Mouse (Mus musculus) lung, adult 2 months (tissue): ENCODE measurements around the gene Wdr73. TPM values are rescaled to one million over a fixed set of nuclear protein-coding genes. Genes with fewer than 3 reads are reported as not detected.
A peak's percentile ranks its signal among the peaks of the same experiment; 100 is the strongest.

Experiments
- DNase-seq: peaks from one replicate; pipeline ENCODE4 v3.0.0; 2022
- H3K4me1 ChIP-seq: fragments of 200-500 bp; 2 replicates; pipeline ENCODE4 v1.6.1; 2011; ENCODE audit warnings: low read length; ENCODE audit not compliant: control insufficient read depth, insufficient read depth
- H3K4me3 ChIP-seq: fragments of 200-500 bp; replicated peaks from 2 replicates; pipeline ENCODE3; 2011; ENCODE audit warnings: low read depth, mild to moderate bottlenecking, control low read depth, low read length; ENCODE audit errors: extremely low read depth
- CTCF ChIP-seq: fragments of 200-500 bp; IDR thresholded peaks from 2 replicates; pipeline ENCODE4 v1.5.1; 2011; ENCODE audit warnings: mild to moderate bottlenecking, low read length, control low read depth; ENCODE audit not compliant: insufficient read depth
- POLR2A ChIP-seq: fragments of 200-500 bp; IDR thresholded peaks from 2 replicates; pipeline ENCODE4 v1.6.1; 2011; ENCODE audit warnings: low read depth, mild to moderate bottlenecking, control low read depth, low read length, borderline replicate concordance; ENCODE audit errors: extremely low read depth
- WGBS: fragments of 180-500 bp; shearing (Covaris S2); methylation state at CpG from one replicate; pipeline ENCODE4 v1.1.7; 2018; 5-methylcytosine and 5-hydroxymethylcytosine counted together
- polyA plus RNA-seq: library from polyadenylated mRNA; depleted of rRNA; stranded (reverse); fragments of >200 nt; gene quantifications from 2 replicates; pipeline ENCODE4 v1.2.3, GENCODE M21; 2012

The Wdr73 gene
- polyA plus RNA-seq, 1 experiment = 14.7 TPM

DNA sequence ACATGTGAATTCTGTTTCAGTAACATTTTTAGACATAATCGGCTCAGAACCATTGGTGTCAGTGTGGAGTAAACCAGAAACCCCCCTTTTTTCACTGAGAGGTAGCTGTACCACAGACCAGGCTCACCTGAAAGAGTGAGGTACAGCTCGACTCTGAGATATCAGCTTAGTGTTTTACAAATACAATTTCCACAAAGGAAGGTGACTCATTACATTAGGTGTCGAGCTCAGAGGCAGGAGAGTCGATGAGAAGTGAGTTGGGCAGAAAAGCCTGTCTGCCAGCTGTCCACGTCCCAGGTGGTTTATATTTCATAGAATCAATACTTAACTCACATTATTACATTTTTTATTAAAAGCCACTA, 18.6 kb upstream of the Wdr73 start:
- no peak for DNase-seq
- H3K4me3 ChIP-seq = no peak overlapping the region
- H3K4me1 ChIP-seq = no peaks in the 10 kb centered on the region; the same call in 1 of the 2 replicates
- TF ChIP-seq POLR2A = no peak
- TF ChIP-seq CTCF = no peak
- WGBS = 73% methylated on average over 5 of the region's 5 CpGs

DNA sequence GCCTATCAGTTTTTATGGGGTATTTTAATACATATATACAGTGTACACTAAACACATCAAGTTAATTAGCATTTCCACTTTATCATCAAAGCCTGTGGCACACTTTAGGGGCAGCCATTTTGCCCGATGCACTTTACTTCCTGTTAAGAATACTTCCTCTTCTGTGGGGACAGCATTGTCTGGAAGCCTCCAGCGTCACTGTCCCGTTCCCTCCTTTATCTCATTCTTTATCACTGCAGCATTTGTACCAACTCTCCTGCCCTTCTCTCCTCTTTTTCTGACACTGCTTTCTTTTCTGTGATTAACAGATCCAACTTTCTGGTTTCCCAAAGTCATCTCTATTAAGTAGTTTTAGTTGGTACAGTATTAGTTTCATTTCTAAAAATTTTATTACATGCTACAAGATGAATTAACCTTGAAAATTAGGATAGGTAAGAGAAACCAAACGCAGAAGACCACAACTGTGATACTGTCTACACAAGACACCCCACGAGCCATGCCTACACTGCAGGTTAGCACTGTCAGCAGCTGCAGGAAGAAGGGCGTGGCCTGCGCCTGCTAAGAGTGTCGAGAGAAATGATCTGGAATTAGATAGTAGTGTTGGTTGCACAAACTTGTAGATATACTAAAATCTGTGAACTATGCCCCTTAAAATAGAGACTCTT, 18.0 kb upstream of the Wdr73 start:
- Histone ChIP-seq H3K4me1 (no peaks in the 10 kb centered on the region; the same call in 1 of the 2 replicates), H3K4me3 (no peak overlapping the region)
- TF ChIP-seq POLR2A = no peak
- no peak for TF ChIP-seq CTCF
- WGBS = 47% methylated on average over 8 of the region's 8 CpGs
- no peak for DNase-seq

DNA sequence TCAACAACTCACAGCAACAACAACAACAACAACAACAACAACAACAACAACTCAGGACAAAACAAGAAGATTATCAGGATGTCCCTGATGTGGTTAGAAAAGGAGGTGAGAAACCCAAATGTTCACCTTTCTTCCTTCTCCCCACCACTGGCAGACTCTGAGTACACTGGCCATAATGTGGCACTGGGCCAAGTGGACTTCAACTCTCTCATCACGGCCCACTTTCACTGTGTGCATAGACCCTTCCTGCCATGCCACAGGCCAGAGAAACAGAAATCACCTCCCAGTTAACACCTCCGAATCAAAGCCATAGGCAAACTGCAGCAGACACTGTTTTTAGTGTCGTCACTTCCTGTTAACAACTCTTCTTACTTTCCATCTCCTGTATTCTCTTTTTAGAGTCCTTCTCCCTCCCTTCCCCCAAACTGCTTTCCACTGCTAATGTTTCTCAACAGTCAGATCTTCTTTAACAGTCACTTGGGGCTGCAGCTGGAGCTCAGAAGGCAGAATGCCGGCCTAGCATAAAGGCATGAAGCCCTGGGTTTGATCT, 16.9 kb upstream of the Wdr73 start:
- 67% methylated on average over 4 of the region's 4 CpGs for WGBS

DNA sequence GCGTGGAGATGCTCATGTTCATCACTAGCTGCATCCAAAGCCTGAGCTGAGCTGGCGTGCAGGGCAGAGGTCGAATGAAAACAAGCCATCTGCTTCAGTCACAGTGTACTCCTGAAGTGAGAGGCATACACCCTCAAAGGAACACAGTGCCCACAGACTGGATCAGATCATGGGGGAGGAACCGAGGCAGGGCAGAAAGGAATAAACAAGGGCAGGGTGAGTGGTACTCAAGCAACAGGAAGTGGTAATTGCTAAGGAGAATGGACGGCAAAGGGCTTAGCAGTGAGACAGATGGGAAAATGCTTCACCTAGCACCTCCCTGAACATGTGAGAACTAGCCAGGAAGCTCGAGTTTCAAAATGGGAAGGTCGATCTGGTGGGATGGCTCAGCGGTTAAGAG, 11.4 kb upstream of the Wdr73 start:
- Histone ChIP-seq H3K4me3 (no peak overlapping the region), H3K4me1 (no peaks in the 10 kb centered on the region)
- DNase-seq = no peak
- no peak for TF ChIP-seq POLR2A
- TF ChIP-seq CTCF = no peak
- 71% methylated on average over 8 of the region's 8 CpGs for WGBS

More for the DNA sequence above, 16.9 kb upstream of the Wdr73 start:
- no peak for DNase-seq
- Histone ChIP-seq H3K4me3 (no peak overlapping the region), H3K4me1 (no peaks in the 10 kb centered on the region; the same call in 1 of the 2 replicates)
- TF ChIP-seq CTCF (no peak), POLR2A (no peak)

DNA sequence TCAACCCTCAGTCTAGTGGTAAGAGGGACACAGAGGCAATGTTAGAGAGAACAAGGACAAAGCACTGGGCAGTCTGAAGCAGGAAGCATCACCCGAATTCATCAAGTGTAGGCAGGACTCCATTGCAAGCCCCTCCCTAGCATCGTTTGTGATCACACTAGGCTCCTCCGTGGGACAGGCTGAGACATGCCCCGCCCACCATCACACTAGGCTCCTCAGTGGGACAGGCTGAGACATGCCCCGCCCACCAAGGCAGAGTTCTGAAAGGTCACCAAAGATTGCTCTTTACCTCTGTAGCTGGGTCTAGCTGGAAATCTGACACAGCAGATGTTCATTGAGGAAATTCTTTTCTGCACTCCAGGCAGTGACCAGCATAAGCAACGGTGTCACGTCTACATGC, 10.0 kb upstream of the Wdr73 start:
- no peak overlapping the region for H3K4me3 ChIP-seq
- H3K4me1 ChIP-seq = no peaks in the 10 kb centered on the region
- TF ChIP-seq CTCF (no peak), POLR2A (no peak)
- 70% methylated on average over 7 of the region's 7 CpGs for WGBS
- DNase-seq = no peak

DNA sequence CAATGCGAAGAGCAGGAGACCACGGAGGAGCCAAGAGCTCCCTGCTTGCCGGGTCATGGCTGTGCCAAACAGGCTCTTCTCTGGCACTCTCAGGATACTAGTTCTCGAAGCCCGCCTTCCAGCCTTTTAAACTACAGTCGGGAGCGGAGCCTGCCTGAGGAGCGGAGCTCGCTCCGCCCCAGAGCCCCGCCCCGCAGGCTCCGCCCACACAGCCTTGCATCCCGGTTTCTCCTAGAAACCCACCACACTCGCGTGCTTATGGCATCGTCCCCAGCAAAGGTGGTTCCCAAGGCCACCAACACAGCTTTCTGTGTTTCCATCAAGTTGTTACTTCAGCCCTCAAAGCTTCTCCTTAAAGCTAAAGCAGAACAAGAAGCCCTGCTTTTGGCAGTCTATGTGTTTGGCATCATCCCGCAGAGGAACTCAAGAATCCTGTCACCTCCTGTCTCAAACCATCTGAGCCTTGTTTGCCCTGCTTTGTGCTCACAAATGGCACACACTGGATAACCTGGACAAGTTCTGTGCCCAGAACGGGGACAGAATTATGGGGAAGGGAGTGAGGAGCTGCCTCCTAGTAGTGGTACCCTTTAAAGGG, 3.9 kb upstream of the Wdr73 start, which contains the start of gene Nmb:
Gene Nmb, minus strand, starts transcription at position 156 of the 595 bp plus-strand sequence.
- DNase-seq = peak; percentile 64
- WGBS = 3% methylated on average over 19 of the region's 19 CpGs
- no peak for TF ChIP-seq CTCF
- no peak for TF ChIP-seq POLR2A
- H3K4me3 ChIP-seq = peak within 1 kb of the TSS; percentile 66
- H3K4me1 ChIP-seq = peaks cover 6% of the 10 kb centered on the region

DNA sequence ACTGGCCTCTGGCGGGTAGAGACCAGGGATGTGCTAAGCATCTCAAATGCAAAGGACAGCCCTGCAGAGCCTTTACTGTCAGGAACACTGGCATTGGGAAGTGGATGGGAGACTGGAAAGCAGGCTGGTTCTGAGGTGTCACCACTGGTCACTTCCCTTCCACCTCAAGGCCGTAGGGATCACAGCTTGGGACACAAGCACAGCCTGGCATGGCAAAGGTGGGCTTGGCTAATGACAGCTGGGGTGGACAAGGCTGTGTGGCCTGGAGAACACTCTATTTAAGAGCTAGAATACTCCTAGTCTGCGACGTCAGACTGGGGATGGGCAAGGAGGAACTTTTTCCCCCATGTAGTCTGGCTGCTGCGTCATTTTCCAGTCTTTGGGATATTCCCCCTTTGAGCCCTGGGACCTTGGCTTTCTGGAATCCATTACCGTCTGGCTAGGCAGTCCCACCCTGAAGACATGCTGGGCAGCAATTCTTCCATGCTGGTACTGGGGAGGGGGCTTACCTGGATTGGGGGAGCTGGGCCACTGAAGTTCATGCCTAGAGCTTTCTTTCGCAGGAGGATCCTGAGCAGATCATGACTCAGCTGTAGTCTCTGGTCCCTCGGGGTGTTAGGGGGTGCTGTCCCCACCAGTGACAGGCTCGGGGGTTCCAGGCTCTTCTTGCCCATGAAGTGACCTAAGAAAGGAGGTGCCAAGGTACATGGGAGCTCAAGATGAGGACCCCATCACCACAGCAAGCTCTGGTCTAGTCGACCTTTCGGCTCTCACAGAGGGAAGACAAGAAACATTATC, 2.8 kb upstream of the Wdr73 start:
- Histone ChIP-seq H3K4me3 (no peak overlapping the region), H3K4me1 (peaks cover 6% of the 10 kb centered on the region)
- TF ChIP-seq POLR2A = no peak
- no peak for TF ChIP-seq CTCF
- 87% methylated on average over 11 of the region's 11 CpGs for WGBS
- DNase-seq = no peak

DNA sequence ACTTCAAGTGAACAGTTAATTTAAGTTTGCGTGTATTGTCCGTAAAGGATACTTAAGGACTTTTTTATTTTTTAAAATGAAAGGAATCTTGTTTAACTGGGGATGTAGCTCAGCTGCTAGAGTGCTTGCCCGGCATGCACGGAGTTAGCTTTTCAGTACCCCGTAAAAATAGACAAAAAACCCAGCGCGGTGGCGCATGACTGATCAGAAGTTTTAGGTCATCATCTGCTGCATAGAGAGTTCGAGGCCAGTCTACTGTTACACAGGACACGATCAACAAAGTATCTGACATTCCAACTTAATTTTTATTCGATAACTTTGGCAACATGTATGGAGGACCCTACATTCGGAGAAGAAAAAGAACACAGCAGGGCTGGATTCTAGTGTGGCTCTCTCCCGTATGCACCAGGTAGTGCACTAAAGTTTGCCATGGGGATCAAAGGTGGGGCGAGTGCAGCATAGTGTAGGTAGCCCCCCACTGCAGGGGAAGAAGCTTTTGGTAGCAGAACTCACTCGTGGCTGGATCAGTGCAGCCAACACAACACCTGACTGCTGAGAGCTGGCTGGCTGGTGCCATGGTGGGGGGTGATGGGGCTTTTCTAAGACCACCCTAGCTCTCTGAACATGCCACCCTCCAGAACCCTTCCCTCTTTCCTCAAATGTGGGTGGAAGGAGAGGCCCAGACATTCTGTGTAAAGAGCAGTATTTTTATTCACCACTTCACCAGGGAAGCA, 639 bp upstream of the Wdr73 start:
- 21% methylated on average over 15 of the region's 15 CpGs for WGBS
- TF ChIP-seq POLR2A (no peak), CTCF (no peak)

DNA sequence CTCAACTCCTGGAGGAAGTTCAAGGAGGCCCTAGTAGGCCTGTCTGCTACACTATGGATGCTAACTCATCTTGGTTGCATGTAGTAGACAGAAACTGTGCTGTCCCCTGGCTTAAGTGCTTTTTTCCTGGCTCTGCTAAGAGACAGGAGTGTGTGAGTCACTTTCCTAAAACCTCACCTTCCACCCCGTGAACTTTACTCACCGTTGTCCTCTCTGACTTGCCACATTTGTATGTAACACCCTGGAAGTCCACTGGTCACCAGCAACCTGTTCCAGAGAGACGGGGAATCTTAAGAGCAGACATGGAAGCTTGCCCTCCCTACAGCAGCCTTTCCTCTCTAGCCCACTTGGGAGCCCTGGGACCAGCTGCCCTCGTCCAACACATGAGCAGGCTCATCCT, 3.3 kb downstream of the Wdr73 start:
- 85% methylated on average over 4 of the region's 4 CpGs for WGBS
- H3K4me1 ChIP-seq = peaks cover 2% of the 10 kb centered on the region; the same call in 1 of the 2 replicates
- no peak for DNase-seq
- H3K4me3 ChIP-seq = no peak overlapping the region
- TF ChIP-seq CTCF = no peak
- TF ChIP-seq POLR2A = no peak

More for the DNA sequence above, 639 bp upstream of the Wdr73 start:
- Histone ChIP-seq H3K4me3 (peak overlapping the region; percentile 96), H3K4me1 (peaks cover 6% of the 10 kb centered on the region)
- DNase-seq = no peak
